Mouse (Mus musculus) neural tube, embryonic 14.5 days (tissue): ENCODE results near the gene Hps4. TPM values are rescaled to one million over a fixed set of nuclear protein-coding genes. Genes with fewer than 3 reads are reported as not detected.
A peak's percentile ranks its signal among the peaks of the same experiment; 100 is the strongest.
"Not testable (repeated sequence)": the region's sequence is repeated elsewhere in the genome, so short reads cannot be mapped to it uniquely, and the experiment has no call there.

Experiments used
- ATAC-seq: fragments of 200-750 bp; cut with Nextera tagmentation; 2 replicates; pipeline ENCODE4 v1.8.0; 2017; ENCODE audit warnings: low read depth, mild to moderate bottlenecking, moderate TSS enrichment, moderate library complexity
- H3K27ac ChIP-seq: fragments of 300-500 bp; sonication (generic); 2 replicates; pipeline ENCODE4 v1.5.1; 2014; ENCODE audit warnings: low read depth, mild to moderate bottlenecking, control low read depth, low read length, moderate library complexity, mixed read lengths
- H3K27me3 ChIP-seq: fragments of 300-500 bp; sonication (generic); 2 replicates; pipeline ENCODE4 v1.6.1; 2014; ENCODE audit warnings: low read length; ENCODE audit not compliant: control insufficient read depth, insufficient read depth
- H3K36me3 ChIP-seq: fragments of 300-500 bp; sonication (generic); 2 replicates; pipeline ENCODE4 v1.6.1; 2014; ENCODE audit warnings: low read length, mixed read lengths; ENCODE audit not compliant: control insufficient read depth, insufficient read depth
- H3K4me1 ChIP-seq: fragments of 300-500 bp; sonication (generic); 2 replicates; pipeline ENCODE4 v1.6.1; 2014; ENCODE audit warnings: low read length; ENCODE audit not compliant: control insufficient read depth, insufficient read depth
- H3K4me2 ChIP-seq: fragments of 300-500 bp; sonication (generic); 2 replicates; pipeline ENCODE4 v1.6.1; 2014; ENCODE audit warnings: mild to moderate bottlenecking, low read depth, low read length, control low read depth
- H3K4me3 ChIP-seq: fragments of 300-500 bp; sonication (generic); 2 replicates; pipeline ENCODE4 v1.5.1; 2014; ENCODE audit warnings: low read depth, low read length, control low read depth, mixed read lengths
- H3K9ac ChIP-seq: fragments of 300-500 bp; sonication (generic); replicated peaks from 2 replicates; pipeline ENCODE4 v1.6.1; 2014; ENCODE audit warnings: low read depth, mild to moderate bottlenecking, control low read depth, low read length, mixed read lengths
- H3K9me3 ChIP-seq: fragments of 300-500 bp; sonication (generic); 2 replicates; pipeline ENCODE4 v1.6.1; 2016; ENCODE audit warnings: low read length; ENCODE audit not compliant: control insufficient read depth
- WGBS: fragments of 180-500 bp; shearing (Covaris S2); extraction: QIAGEN DNeasy Blood & Tissue Kit; methylation state at CpG from one replicate; pipeline ENCODE4 v1.1.7; 2014; 5-methylcytosine and 5-hydroxymethylcytosine counted together
- polyA plus RNA-seq: library from polyadenylated mRNA; unstranded; fragments of >200 nt; fragmentation: Nextera tagmentation; extraction: Ambion mirVana; gene quantifications from 2 replicates; pipeline ENCODE4 v1.2.1, GENCODE M21; 2014

Hps4 gene
- polyA plus RNA-seq, 1 experiment from 2014 or later = 42.9 TPM

DNA sequence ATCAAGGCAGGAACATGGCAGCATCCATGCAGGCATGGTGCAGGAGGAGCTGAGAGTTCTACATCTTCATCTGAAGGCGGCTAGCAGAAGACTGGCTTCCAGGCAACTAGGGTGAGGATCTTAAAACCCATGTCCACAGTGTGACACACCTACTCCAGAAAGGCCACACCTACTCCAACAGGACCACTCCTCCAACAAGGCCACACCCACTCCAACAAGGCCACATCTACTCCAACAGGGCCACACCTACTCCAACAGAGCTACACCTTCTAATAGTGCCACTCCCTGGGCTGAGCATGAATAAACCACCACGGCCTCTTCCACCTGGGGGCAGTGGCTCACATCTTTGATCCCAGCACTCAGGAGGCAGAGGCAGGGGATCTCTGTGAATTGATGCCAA, 23.5 kb upstream of the Hps4 start:
- H3K4me3 ChIP-seq, H3K9ac ChIP-seq, ATAC-seq, H3K9me3 ChIP-seq, H3K4me1 ChIP-seq, H3K36me3 ChIP-seq, H3K4me2 ChIP-seq, H3K27me3 ChIP-seq, H3K27ac ChIP-seq: not testable (repeated sequence)
- 60% methylated on average over 2 of the region's 2 CpGs for WGBS

DNA sequence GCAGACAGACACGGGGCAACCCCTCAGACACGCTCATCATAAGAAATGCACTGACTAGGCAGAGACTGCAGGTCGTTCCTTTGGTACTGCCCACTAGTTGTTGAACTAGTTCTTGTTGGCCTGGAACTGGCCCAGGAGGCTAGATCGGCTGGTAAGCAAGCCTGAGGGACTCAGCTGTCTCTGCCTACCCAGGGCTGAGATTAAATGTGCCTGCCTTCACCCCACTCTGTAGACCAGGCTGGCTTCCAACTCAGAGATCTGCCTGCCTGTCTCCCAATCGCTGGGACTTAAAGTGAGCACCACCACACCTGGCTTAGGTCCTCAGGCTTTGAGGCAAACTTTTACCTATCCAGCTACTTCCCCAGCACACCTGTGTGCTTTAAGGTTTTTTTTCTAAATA, 22.5 kb upstream of the Hps4 start:
- Histone ChIP-seq H3K4me1 (peaks cover 5% of the 10 kb centered on the region; the same call in 1 of the 2 replicates), H3K4me2 (no peak overlapping the region), H3K4me3 (no peak overlapping the region), H3K27me3 (no peaks in the 10 kb centered on the region), H3K9ac (no peak overlapping the region), H3K36me3 (peaks cover 2% of the 10 kb centered on the region), H3K27ac (no peak overlapping the region), H3K9me3 (no peaks in the 10 kb centered on the region)
- 83% methylated on average over 5 of the region's 5 CpGs for WGBS
- no peak for ATAC-seq

DNA sequence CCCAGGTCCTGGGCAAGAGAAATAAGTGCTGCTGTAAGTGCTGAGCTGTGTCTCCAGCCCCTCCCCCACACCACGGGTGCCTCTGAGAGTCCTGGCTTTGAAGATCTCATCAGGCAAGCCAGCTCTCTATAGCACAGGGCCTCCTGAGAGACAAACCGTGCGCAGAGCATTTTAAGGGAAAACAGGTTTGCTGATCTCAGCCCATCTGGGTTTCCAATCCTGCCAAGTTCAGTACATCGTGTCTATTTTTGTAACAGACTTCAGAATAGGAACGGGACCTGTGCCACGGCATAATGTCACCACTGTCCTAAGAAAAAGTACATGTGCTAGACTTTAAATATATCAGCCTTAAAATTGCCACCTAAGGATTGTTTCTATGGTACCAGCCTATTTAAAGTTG, 21.9 kb upstream of the Hps4 start:
- H3K27me3 ChIP-seq = no peaks in the 10 kb centered on the region
- H3K27ac ChIP-seq = no peak overlapping the region
- no peak overlapping the region for H3K4me3 ChIP-seq
- no peak for ATAC-seq
- peaks cover 9% of the 10 kb centered on the region; the same call in 1 of the 2 replicates for H3K4me1 ChIP-seq
- no peak overlapping the region for H3K4me2 ChIP-seq
- no peaks in the 10 kb centered on the region; the same call in 1 of the 2 replicates for H3K36me3 ChIP-seq
- no peaks in the 10 kb centered on the region for H3K9me3 ChIP-seq
- H3K9ac ChIP-seq = no peak overlapping the region
- 77% methylated on average over 6 of the region's 6 CpGs for WGBS

- no peak overlapping the region for H3K4me3 ChIP-seq
- peaks cover 9% of the 10 kb centered on the region; the same call in 1 of the 2 replicates for H3K4me1 ChIP-seq
- no peak overlapping the region for H3K27ac ChIP-seq
- no peaks in the 10 kb centered on the region; the same call in 1 of the 2 replicates for H3K36me3 ChIP-seq
- ATAC-seq = no peak
- no peaks in the 10 kb centered on the region for H3K27me3 ChIP-seq
- H3K4me2 ChIP-seq = no peak overlapping the region
- no peak overlapping the region for H3K9ac ChIP-seq
- 85% methylated on average over 4 of the region's 4 CpGs for WGBS
- H3K9me3 ChIP-seq = no peaks in the 10 kb centered on the region
Observed at GRCm38 (mm10) chr5:112321376-112321775, 21.5 kb upstream of the Hps4 start.

DNA sequence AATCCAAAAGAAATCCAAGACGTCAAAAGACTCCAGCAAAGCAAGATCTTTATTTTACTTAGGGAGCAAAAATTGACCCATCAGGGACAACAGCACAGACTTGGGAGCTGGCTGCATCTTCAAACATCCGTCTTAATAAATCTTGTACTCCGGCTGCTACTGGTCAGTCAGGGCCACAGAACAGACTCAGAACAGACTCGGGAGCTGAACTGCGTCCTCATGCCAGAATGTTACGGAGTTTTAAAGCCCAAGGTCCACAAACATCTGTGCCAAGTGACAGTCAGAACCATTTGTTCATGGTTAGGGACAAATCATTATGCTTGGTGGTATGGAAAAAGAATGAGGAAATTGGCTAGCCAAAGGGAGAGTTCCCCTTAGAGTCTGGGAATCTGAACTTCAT, 19.6 kb upstream of the Hps4 start:
- no peak for ATAC-seq
- WGBS = 88% methylated on average over 6 of the region's 6 CpGs

DNA sequence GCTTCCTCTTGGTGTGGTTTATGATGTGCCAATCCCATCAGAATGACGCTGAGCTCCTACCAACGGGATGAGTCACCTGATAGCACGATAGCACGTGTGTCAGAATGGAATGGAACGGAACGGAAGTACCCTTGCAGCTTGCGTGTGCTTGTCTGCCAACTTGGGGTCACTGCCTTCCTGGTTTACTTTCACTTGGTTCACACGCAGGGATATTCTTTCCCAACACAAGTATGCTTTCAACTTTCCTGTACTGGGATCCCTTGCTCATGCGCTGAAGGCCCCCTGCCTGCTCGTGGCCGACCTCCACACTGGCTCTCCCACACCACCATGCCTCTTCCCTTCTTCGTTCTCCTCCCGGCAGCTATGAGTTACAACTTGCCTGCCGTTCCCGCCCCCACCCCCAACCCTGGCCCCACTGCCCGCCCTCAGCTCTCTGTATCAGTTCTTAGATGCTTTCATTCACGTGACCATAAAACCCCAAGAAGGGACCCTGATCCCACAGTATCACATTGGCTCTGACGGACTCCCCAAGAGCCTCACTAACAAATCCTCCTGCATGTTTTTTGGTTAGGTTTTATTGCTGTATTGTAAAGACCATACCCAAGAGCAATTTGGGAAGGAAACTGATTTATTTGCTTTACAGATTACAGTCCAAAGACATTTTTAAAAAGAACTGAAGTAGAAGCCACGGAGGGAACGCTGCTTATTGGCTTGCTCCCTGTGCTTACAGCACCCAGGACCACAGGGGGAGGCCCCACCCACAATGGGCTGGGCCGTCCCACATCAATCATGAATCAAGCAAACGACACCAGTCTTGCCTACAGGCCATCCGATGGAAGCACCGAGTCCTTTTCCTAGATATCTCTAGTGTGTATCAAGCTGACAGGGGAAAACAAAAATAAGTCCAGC, 18.0 kb upstream of the Hps4 start:
- WGBS = 24% methylated on average over 24 of the region's 24 CpGs
- Histone ChIP-seq H3K27ac (no peak overlapping the region), H3K4me2 (peak overlapping the region; percentile 76; the same call in 1 of the 2 replicates), H3K4me3 (no peak overlapping the region), H3K9me3 (no peaks in the 10 kb centered on the region), H3K4me1 (peaks cover 16% of the 10 kb centered on the region), H3K36me3 (peaks cover 7% of the 10 kb centered on the region; the same call in 1 of the 2 replicates), H3K9ac (no peak overlapping the region), H3K27me3 (no peaks in the 10 kb centered on the region)
- ATAC-seq = peak; percentile 59; the same call in 1 of the 2 replicates

More for the DNA sequence above, 19.6 kb upstream of the Hps4 start:
- no peak overlapping the region for H3K4me2 ChIP-seq
- H3K4me3 ChIP-seq = no peak overlapping the region
- H3K4me1 ChIP-seq = peaks cover 16% of the 10 kb centered on the region
- H3K36me3 ChIP-seq = no peaks in the 10 kb centered on the region
- H3K27me3 ChIP-seq = no peaks in the 10 kb centered on the region
- no peak overlapping the region for H3K9ac ChIP-seq
- H3K9me3 ChIP-seq = no peaks in the 10 kb centered on the region
- H3K27ac ChIP-seq = no peak overlapping the region

GRCm38 (mm10) chr5:112325546-112326445, 17.1 kb upstream of the Hps4 start, which contains the start of gene Tfip11:
Gene Tfip11 (plus strand): TSS chr5:112326358.
- WGBS = 9% methylated on average over 48 of the region's 48 CpGs
- Histone ChIP-seq H3K9ac (peak within 1 kb of the TSS; percentile 54), H3K4me2 (peak within 1 kb of the TSS; percentile 76), H3K27me3 (no peaks in the 10 kb centered on the region), H3K4me3 (peak within 1 kb of the TSS; percentile 93), H3K36me3 (peaks cover 16% of the 10 kb centered on the region), H3K27ac (peak within 1 kb of the TSS; percentile 45), H3K9me3 (no peaks in the 10 kb centered on the region), H3K4me1 (peaks cover 16% of the 10 kb centered on the region)
- ATAC-seq = peak; percentile 94

DNA sequence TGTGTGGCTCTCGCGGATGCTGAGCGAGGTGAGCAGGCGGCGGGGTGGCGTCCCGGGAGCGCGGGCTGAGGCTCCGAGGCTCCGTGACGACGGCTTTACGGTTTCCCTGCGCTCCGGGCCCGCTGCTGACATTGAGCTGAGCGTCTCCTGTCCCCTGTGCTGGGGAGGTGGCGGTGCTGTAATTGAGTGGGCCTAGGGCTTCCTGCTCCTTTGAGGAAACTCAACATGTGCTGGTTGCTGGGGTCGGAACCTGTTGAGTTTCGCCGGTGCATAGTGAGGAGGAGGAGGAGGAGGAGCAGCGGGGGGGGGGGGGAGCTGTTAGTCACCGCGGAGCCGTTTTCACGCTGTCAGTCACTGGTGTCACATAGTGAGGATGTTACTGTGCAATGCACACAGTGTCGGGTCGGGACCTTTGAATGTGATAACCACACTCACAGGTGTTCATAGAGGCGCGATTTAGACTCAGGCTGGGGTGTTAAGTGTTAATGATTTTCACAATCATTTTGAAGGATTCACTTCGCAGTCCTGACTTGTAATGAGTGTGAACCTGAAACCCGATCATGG, 16.4 kb upstream of the Hps4 start:
- peaks cover 16% of the 10 kb centered on the region for H3K4me1 ChIP-seq
- no peaks in the 10 kb centered on the region for H3K9me3 ChIP-seq
- H3K9ac ChIP-seq = peak overlapping the region; percentile 54
- peaks cover 23% of the 10 kb centered on the region for H3K36me3 ChIP-seq
- 2% methylated on average over 30 of the region's 33 CpGs for WGBS
- H3K27ac ChIP-seq = peak overlapping the region; percentile 45
- ATAC-seq = peak; percentile 70
- peak overlapping the region; percentile 93 for H3K4me3 ChIP-seq
- H3K27me3 ChIP-seq = no peaks in the 10 kb centered on the region
- H3K4me2 ChIP-seq = peak overlapping the region; percentile 76
